Mouse (Mus musculus): ENCODE measurements at regions not wholly inside any gene's neighbourhood (a gene's known extent, or its start where the extent isn't known, plus 50 kb on each side); places are given as distances from the start of the nearest gene placed in this dataset.

GRCm38 (mm10) chr16:44630861-44631260 lies 72.2 kb upstream of the Boc start:
- DNase-seq (ENCODE audit: low spot score in 2 of 2): no peak

DNA sequence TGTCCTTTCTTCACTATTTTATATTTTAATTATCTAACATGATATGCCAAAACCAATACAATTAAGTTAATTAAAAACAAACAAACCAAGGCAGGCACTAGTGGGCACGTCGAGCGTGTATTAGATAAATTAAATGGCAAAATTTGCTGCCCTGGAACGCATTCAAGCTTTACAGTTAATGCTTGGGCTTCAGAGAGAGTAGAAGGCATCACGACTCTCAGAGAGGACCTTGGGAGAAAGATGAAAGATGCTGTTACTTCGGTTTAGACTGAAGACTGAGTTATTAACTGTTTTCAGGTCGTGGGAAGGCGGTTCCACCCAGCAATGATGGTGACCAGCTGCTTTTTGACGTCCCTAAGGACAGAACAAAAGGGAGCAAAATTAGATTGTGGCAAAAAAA lies 71.7 kb upstream of the Boc start:
- no peak for DNase-seq (ENCODE audit: low spot score in 2 of 2)

DNA sequence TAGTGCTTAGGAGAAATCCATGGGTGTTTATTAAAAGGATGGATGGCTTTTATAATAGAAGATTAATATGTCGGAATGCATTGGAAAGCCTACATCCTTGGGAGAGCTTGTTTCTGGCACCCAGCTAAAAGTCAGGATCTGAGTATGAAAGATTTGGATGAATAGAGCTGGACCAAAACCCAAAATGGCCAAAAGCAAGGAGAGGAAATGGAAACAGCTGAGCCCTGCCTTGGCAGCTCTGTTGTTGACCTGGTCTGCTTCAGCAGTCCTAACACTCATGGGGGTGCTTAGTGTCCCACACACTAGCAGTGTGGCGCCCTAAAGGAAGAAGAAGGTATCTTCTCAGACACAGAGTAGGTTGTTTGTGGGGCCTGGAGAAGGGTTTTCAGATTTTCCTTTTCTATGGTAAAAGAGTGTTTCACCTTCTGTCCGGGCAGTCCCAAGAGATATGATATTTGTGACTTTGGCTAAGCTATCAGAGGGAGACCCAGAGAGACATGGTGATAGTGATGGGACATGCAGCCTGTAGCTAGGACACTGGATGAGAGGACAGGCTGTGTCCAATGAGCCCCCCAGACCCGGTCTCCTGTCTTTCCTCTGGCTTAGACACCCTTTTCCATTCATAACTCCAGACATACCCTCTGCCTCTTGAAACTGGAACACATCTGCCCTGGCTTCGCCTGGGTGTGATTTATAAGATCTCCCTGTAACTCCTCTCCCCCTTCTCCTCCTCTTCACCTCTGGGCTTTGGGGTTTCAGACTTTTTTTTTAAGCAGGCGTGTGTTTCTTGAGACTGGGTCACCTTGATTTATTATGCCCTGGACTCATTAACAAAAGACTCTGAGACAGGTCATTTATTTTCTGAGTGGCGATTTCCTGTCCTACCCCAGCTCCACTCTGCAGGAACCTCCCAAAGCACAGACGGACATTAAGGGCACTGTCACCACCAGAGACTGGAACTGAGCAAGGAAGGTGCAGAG lies 70.9 kb upstream of the Boc start:
- no peak for DNase-seq (ENCODE audit: low spot score in 2 of 2)

- DNase-seq (ENCODE audit: low spot score in 2 of 2): no peak
Measured at GRCm38 (mm10) chr16:44625871-44626293, 67.2 kb upstream of the Boc start.

DNA sequence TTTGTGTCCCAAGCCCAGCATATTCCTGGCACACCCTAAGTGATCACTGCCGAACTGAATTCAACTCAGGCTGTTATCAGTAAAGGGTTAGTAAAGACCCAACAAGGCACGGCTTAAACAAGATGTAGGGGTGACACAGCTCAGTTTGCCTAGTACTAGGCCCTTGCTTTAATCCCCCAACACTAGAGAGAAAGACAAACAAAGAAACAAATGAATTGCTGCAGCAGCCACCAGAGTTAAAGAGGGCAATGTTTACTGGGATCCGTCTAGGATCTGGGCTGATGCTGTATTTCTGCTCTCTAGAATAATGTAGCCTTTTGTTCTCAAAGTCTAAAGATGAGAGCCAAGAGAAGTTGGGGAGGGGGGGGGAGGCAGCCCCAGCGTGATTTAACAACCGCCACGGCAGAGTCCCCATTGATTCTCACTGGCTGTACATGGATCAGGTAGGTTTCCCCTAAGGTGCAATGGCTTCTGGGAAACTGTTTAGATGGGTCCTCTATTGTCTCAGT lies 66.5 kb upstream of the Boc start:
- no peak for DNase-seq (ENCODE audit: low spot score in 2 of 2)

DNA sequence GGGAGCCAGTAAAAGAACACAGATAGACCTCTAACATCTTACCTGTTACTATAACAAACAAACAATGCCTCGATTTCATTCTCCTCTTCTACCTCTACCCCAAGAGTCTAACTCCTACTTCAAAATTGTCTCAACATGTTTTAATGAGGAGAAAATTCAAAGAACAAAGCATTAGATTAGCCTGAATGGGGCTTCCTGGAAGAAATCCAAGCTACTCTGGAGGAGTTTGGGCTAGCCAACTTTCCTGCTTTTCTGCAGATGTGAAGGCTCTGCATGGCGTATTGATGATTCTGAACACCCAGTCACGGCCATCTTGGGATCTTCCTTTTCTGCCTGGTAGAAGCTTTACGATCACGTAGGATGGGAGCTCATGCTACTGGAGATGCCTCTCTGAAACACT lies 62.9 kb upstream of the Boc start:
- no peak for DNase-seq (ENCODE audit: low spot score in 2 of 2)

DNA sequence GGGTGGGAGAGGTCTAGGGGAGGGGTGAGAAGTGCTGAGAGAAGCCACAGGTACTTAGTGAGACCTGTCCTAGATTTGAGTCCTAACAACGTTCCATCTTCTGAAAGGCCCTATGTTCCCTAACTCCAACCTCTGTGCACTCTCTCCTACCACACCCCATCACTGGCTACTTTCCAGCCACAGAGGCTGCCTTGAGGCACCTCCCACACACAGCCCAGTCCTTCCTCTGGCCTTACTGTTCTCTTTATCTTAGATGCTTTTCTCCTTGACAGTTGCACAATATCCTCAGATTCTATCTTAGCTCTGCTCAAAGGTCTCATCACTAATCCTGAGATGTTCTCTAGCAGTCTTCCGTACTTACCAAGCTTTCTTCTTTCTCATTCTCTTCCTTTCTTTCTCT lies 61.8 kb upstream of the Boc start:
- DNase-seq (ENCODE audit: low spot score in 2 of 2): no peak

- DNase-seq (ENCODE audit: low spot score in 2 of 2): no peak
Measured at GRCm38 (mm10) chr16:44619476-44620103, 60.9 kb upstream of the Boc start.

GRCm38 (mm10) chr16:44617041-44617440 lies 58.3 kb upstream of the Boc start:
- no peak for DNase-seq (ENCODE audit: low spot score in 2 of 2)

- DNase-seq (ENCODE audit: low spot score in 2 of 2): no peak
Measured at GRCm38 (mm10) chr16:44616376-44616775, 57.7 kb upstream of the Boc start.

DNA sequence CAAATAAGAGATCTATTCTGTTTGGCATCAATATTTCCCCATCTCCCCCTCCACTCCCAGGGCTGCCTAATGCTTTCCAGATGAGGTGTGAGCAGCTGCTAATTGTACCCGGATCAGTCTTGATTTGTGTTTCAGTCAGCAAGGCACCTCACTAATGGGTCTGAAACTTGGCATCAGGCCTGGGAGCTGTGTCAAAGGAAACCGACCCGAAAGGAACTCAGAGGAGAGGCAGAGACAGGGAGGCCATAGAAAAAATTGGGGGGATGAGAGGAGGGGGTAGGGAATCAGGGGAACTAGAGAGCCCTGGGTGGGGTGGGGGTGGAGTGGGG lies 57.1 kb upstream of the Boc start:
- DNase-seq (ENCODE audit: low spot score in 2 of 2): no peak

DNA sequence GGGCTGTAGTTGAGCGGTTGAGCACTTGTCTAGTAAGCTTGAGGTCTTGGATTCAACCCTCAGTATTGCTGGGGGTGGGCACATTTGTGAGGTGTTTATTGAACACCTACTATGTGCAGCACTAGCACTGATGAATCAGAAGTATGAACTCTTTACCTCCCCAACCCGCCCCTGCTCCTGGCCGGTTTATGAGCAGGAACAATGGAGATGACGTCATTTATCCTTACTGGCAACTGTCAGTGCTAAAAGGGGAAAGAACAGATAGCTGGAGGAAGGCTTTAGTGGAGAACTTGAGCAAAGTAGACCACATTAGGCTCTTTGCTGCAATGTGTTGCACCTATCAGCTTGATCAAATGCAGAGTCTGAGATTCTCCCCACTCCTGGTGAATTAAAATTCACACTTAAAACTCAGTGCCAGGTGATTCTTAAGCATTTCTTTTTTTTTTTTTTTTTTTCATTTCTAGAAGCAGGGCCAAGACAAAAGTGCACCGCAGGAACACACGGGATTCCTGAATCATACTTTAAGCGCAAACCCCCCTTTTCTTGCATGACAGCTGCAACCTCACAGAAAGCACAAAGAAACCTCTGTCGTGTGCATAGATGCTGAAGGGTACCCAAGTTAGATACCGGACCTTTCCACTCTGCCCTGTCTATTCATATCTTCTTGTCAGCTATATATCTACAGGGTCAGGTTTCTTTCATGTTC lies 56.6 kb upstream of the Boc start:
- no peak for DNase-seq (ENCODE audit: low spot score in 2 of 2)

DNA sequence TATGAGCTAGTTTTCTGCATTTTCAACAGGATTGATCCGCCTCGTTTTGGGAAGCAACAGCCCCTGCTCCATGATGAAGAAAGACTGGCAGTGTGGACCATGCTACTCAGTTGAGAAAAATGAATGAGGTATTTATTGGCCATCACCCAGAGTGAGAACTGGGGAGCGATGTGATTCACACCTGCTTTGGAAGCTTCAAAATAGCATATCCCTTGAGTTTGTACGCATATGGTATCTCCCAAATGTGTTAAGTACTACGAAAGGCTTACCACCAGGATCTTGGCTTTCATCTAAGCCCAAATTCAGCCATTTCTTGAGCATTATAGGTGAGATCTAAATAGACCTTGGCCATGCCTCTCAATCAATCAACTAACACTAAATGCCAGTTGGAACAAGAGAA lies 55.5 kb upstream of the Boc start:
- no peak for DNase-seq (ENCODE audit: low spot score in 2 of 2)

GRCm38 (mm10) chr16:44612676-44613075 lies 54.0 kb upstream of the Boc start:
- DNase-seq (ENCODE audit: low spot score in 2 of 2): peak in 1 of 2 experiments; percentile 44

DNA sequence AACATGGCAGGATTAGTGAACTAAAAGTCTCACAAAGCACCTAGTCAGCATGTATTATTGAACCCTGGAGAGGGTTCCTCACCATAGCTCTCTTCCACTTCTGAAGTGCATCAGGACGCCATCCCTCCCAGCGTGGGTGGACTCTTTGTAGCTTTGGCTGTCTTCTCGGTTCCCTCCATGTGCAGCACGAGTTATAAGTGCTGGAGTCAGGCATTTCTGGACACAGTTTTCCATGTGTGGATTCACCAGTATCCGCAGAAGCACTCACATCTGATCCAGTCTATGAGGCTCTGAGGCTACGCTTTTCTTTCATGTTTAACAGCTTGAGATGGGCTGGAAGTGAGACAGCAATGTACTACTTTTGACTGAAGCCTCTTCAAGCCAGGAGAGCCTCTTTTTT lies 52.8 kb upstream of the Boc start:
- DNase-seq (ENCODE audit: low spot score in 2 of 2): no peak

GRCm38 (mm10) chr16:44608586-44608985 lies 49.9 kb upstream of the Boc start:
- DNase-seq (ENCODE audit: low spot score in 2 of 2): no peak

Data from layer of hippocampus, postnatal 14 days (tissue).